9 mouse cellular contexts compared by ENCODE assay signal in the genomic region with DNA sequence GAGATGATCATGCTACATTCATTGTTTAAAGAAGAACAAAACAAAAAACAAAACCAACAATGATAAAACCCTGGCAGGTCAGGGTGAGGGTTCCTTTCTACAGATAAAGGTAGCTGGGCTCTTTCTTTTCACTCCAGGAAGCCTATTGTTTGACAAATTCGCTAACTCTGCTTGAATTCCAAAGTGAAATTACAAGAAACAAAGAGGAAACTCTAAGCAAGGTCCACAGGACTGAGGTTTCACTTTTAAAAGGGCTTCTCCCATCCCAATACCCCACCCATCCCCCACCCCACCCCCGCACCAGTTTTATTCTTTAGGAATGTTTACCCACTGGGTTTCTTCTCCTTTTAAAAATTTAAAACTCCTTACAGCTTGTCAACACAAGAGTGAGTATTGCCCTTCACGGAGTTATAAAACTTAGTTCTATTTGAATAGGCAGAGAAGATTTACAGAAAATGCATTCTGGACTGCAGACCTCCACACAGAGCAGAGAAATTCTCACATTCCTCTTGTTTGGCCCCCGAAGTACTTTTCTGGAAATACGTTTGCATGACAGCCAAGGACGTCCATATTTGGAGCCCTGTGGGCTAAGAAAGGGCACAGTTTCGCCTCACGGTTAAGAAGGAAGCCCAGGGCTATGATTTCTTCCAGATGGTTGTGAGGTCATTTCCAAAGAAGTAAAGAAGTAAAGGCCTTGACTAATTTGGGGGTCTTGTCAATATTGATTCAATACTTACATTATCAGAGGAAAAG. TPM values are rescaled to one million over a fixed set of nuclear protein-coding genes. Genes with fewer than 3 reads are reported as not detected.
DNase-seq lines count a peak whose midpoint lies in the region; ATAC-seq and TF ChIP-seq lines count a peak whose summit lies in the region.
"Had no signal": no experiment of that assay in that cellular context is flagged by ENCODE, and none has a peak within 500 bp of the region (broad histone marks: within the 10 kb centered on the region; RNA-seq: fewer than 3 reads in every experiment).

No protein-coding gene starts in this region.

- H3K27me3 ChIP-seq in hindbrain, postnatal 0 days (ENCODE audit: insufficient read depth, low read length): no peaks in the 10 kb centered on the region
- H3K27me3 ChIP-seq in hindbrain, embryonic 16.5 days (replicated peaks; ENCODE audit: control insufficient read depth, insufficient read depth, low read length): no peaks in the 10 kb centered on the region
- H3K27me3 ChIP-seq in ES-Bruce4 (ENCODE audit: control insufficient read depth, insufficient read depth, low read length, poor library complexity, severe bottlenecking): no peaks in the 10 kb centered on the region
- no peaks in the 10 kb centered on the region for H3K27me3 ChIP-seq in limb, embryonic 15.5 days

- no peaks in the 10 kb centered on the region for H3K36me3 ChIP-seq in hindbrain, postnatal 0 days (ENCODE audit: insufficient read depth, low read length)
- H3K36me3 ChIP-seq in hindbrain, embryonic 16.5 days (ENCODE audit: control insufficient read depth, insufficient read depth, low read length): no peaks in the 10 kb centered on the region
- no peaks in the 10 kb centered on the region for H3K36me3 ChIP-seq in ES-Bruce4 (ENCODE audit: control insufficient read depth, insufficient read depth, low read length, poor library complexity, severe bottlenecking)
- H3K36me3 ChIP-seq in limb, embryonic 15.5 days: no peaks in the 10 kb centered on the region

- no peak overlapping the region for H3K9ac ChIP-seq in hindbrain, postnatal 0 days (replicated peaks; ENCODE audit: low read length)
- no peak overlapping the region for H3K9ac ChIP-seq in hindbrain, embryonic 16.5 days (ENCODE audit: low read depth, low read length)
- H3K9ac ChIP-seq in ES-Bruce4 (ENCODE audit: low read depth, poor library complexity, severe bottlenecking): peak overlapping the region; percentile 50; the same call in 1 of the 2 replicates
- no peak overlapping the region for H3K9ac ChIP-seq in limb, embryonic 15.5 days

- no peak overlapping the region for H3K4me3 ChIP-seq in hindbrain, postnatal 0 days (ENCODE audit: low read length)
- H3K4me3 ChIP-seq in hindbrain, embryonic 16.5 days (ENCODE audit: low read length): no peak overlapping the region
- H3K4me3 ChIP-seq in ES-Bruce4 (ENCODE audit: low read depth, low read length): no peak overlapping the region
- H3K4me3 ChIP-seq in limb, embryonic 15.5 days: no peak overlapping the region

- WGBS in hindbrain, postnatal 0 days: 23% methylated on average over 8 of the region's 8 CpGs
- WGBS in hindbrain, embryonic 16.5 days: 19% methylated on average over 8 of the region's 8 CpGs
- WGBS in limb, embryonic 15.5 days: 10% methylated on average over 8 of the region's 8 CpGs

- no peak for TF ChIP-seq POLR2A in ES-Bruce4 (IDR thresholded peaks at IDR 0.05; ENCODE audit: insufficient read depth, low read length)

- H3K4me1 ChIP-seq in hindbrain, postnatal 0 days (ENCODE audit: insufficient read depth, low read length): no peaks in the 10 kb centered on the region
- no peaks in the 10 kb centered on the region for H3K4me1 ChIP-seq in hindbrain, embryonic 16.5 days (ENCODE audit: control insufficient read depth, insufficient read depth, low read depth, low read length)
- peaks cover 8% of the 10 kb centered on the region for H3K4me1 ChIP-seq in ES-Bruce4 (ENCODE audit: control insufficient read depth, insufficient read depth, low read length)
- H3K4me1 ChIP-seq in limb, embryonic 15.5 days: peaks cover 16% of the 10 kb centered on the region

- no peak for ATAC-seq in hindbrain, postnatal 0 days
- no peak for ATAC-seq in hindbrain, embryonic 16.5 days
- ATAC-seq in limb, embryonic 15.5 days (ENCODE audit: insufficient number of reproducible peaks, low FRiP score, low TSS enrichment, low read depth): 0 out of 2 replicates have a peak, but pooled peaks have one; percentile 59

- 0 out of 2 replicates have a peak overlapping the region, but pooled peaks have one; percentile 5 for H3K4me2 ChIP-seq in hindbrain, postnatal 0 days (ENCODE audit: low read depth, low read length)
- H3K4me2 ChIP-seq in hindbrain, embryonic 16.5 days (ENCODE audit: low read length): no peak overlapping the region
- 0 out of 2 replicates have a peak overlapping the region, but pooled peaks have one; percentile 3 for H3K4me2 ChIP-seq in limb, embryonic 15.5 days

- no peak for DNase-seq in hindbrain, postnatal 0 days (ENCODE audit: low spot score)
- peak; percentile 75 for DNase-seq in embryo, embryonic 11 days
- no peak for DNase-seq in adrenal gland, postnatal 4 days (ENCODE audit: low spot score in 2 of 2)
- DNase-seq in c-Kit-positive CD71-positive TER-119-positive erythroid progenitor cells, embryonic 14.5 days (ENCODE audit: low spot score): no peak
- DNase-seq in ovary, adult 18-20 months (ENCODE audit: low spot score): no peak
- DNase-seq: adrenal gland, adult 8-10 months had no signal

- H3K27ac ChIP-seq in hindbrain, postnatal 0 days: no peak overlapping the region
- H3K27ac ChIP-seq in hindbrain, embryonic 16.5 days (ENCODE audit: low read depth, low read length): no peak overlapping the region
- peak overlapping the region; percentile 86 for H3K27ac ChIP-seq in ES-Bruce4 (ENCODE audit: insufficient read depth, low read length)
- H3K27ac ChIP-seq in limb, embryonic 15.5 days: peak overlapping the region; percentile 58

- TF ChIP-seq CTCF in hindbrain, postnatal 0 days (IDR thresholded peaks at IDR 0.05; ENCODE audit: low read depth): no peak
- TF ChIP-seq CTCF in ES-Bruce4 (IDR thresholded peaks at IDR 0.05; ENCODE audit: low read depth, low read length): no peak

- H3K9me3 ChIP-seq in hindbrain, postnatal 0 days (ENCODE audit: low read length): no peaks in the 10 kb centered on the region
- no peaks in the 10 kb centered on the region for H3K9me3 ChIP-seq in hindbrain, embryonic 16.5 days (ENCODE audit: control insufficient read depth, low read length)
- no peaks in the 10 kb centered on the region for H3K9me3 ChIP-seq in ES-Bruce4 (replicated peaks; ENCODE audit: control insufficient read depth, insufficient read depth, low read length, poor library complexity, severe bottlenecking)
- H3K9me3 ChIP-seq in limb, embryonic 15.5 days: no peaks in the 10 kb centered on the region

- TF ChIP-seq EP300 in ES-Bruce4 (IDR thresholded peaks at IDR 0.05; ENCODE audit: insufficient read depth, low read depth, low read length): no peak

RNA-seq across cellular contexts. Expression of gene Il6st, which starts 47.3 kb away (rescaled TPM):
- 37.4 TPM in 2 replicates for total RNA-seq in hindbrain, postnatal 0 days (2014; rRNA removed)
- polyA plus RNA-seq in hindbrain, postnatal 0 days (2015; fragmentation: Nextera tagmentation; extraction: Ambion mirVana): 18.2 and 20.2 TPM in 2 replicates
- polyA plus RNA-seq in hindbrain, embryonic 16.5 days (2015; fragmentation: Nextera tagmentation; extraction: Ambion mirVana): 21.5 and 27.1 TPM in 2 replicates
- polyA plus RNA-seq in ES-Bruce4 (2011; ENCODE audit: insufficient read depth, insufficient read length, low read depth, missing spikeins): 49.7 and 65.0 TPM in 2 replicates
- 39.5 and 40.2 TPM in 2 replicates for polyA plus RNA-seq in limb, embryonic 15.5 days (2015; fragmentation: Nextera tagmentation; extraction: Ambion mirVana)
- 100 to 1,000 TPM; 278 to 288 TPM for total RNA-seq in adrenal gland, postnatal 4 days (2021)

Comparison
In these comparisons a context has a peak if more than half of its experiments do, and no peak if none do; other contexts are left out.
1. H3K27ac ChIP-seq: peak in ES-Bruce4 (single experiment) and limb, embryonic 15.5 days (single experiment); none in hindbrain, postnatal 0 days (single experiment) and hindbrain, embryonic 16.5 days (single experiment).